Mouse (Mus musculus) forebrain, embryonic 14.5 days (tissue): ENCODE measurements around the gene Cdc42ep4. TPM values are rescaled to one million over a fixed set of nuclear protein-coding genes. Genes with fewer than 3 reads are reported as not detected.
A peak's percentile ranks its signal among the peaks of the same experiment; 100 is the strongest.

Source experiments
- ATAC-seq: fragments of 200-750 bp; cut with Nextera tagmentation; 2 replicates; pipeline ENCODE4 v1.8.0; 2017; ENCODE audit warnings: mild to moderate bottlenecking, moderate library complexity
- DNase-seq: peaks from one replicate; pipeline ENCODE4 v3.0.0-alpha.2; 2015; ENCODE audit warnings: low spot score
- H3K27ac ChIP-seq: fragments of 300-500 bp; sonication (generic); 2 replicates; pipeline ENCODE4 v1.5.1; 2014; ENCODE audit warnings: low read depth, mild to moderate bottlenecking, control low read depth, low read length, moderate library complexity
- H3K27me3 ChIP-seq: fragments of 300-500 bp; sonication (generic); replicated peaks from 2 replicates; pipeline ENCODE4 v1.6.1; 2014; ENCODE audit warnings: low read length, control low read depth, mixed read lengths; ENCODE audit not compliant: control insufficient read depth, insufficient read depth
- H3K36me3 ChIP-seq: fragments of 300-500 bp; sonication (generic); 2 replicates; pipeline ENCODE4 v1.6.1; 2014; ENCODE audit warnings: low read length, control low read depth; ENCODE audit not compliant: control insufficient read depth, insufficient read depth
- H3K4me1 ChIP-seq: fragments of 300-500 bp; sonication (generic); 2 replicates; pipeline ENCODE4 v1.6.1; 2014; ENCODE audit warnings: antibody characterized with exemption, low read length, control low read depth; ENCODE audit not compliant: control insufficient read depth, insufficient read depth
- H3K4me2 ChIP-seq: fragments of 300-500 bp; sonication (generic); 2 replicates; pipeline ENCODE4 v1.6.1; 2014; ENCODE audit warnings: mild to moderate bottlenecking, control low read depth, low read length
- H3K4me3 ChIP-seq: fragments of 300-500 bp; sonication (generic); 2 replicates; pipeline ENCODE4 v1.5.1; 2014; ENCODE audit warnings: low read depth, low read length, control low read depth
- H3K9ac ChIP-seq: fragments of 300-500 bp; sonication (generic); 2 replicates; pipeline ENCODE4 v1.6.1; 2014; ENCODE audit warnings: mild to moderate bottlenecking, low read length, control low read depth, moderate library complexity
- H3K9me3 ChIP-seq: fragments of 300-500 bp; sonication (generic); replicated peaks from 2 replicates; pipeline ENCODE4 v1.6.1; 2016; ENCODE audit warnings: low read length, control low read depth, mixed read lengths; ENCODE audit not compliant: control insufficient read depth
- WGBS: fragments of 180-500 bp; shearing (Covaris S2); extraction: QIAGEN DNeasy Blood & Tissue Kit; methylation state at CpG from one replicate; pipeline ENCODE4 v1.1.7; 2014; 5-methylcytosine and 5-hydroxymethylcytosine counted together
- polyA plus RNA-seq: library from polyadenylated mRNA; unstranded; fragments of >200 nt; fragmentation: Nextera tagmentation; extraction: Ambion mirVana; gene quantifications from 2 replicates; pipeline ENCODE4 v1.2.1, GENCODE M21; 2014

The Cdc42ep4 gene
- polyA plus RNA-seq, 1 experiment from 2014 or later: 52.4 TPM

DNA sequence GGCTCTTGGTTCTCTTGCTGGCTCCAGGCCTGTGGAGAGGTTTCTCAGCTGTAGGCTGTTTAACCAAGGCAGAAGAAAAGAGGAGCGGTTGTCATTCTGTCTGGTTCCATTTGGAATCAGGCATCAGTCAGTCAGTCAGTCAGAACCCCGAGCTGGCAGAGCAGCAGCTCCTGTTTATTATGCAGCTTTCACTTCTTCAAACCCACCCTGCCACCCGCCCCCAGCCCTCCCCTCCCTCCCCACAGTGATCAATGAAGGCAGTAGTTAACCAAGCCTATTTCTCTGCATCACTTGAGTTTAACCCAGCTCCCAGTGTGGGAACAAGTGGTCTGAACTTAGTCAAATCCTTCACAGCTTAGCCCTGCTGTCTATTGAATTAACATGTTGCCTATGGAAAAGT, 59.8 kb downstream of the Cdc42ep4 start:
- DNase-seq (no peak), ATAC-seq (no peak)
- Histone ChIP-seq H3K27me3 (no peaks in the 10 kb centered on the region), H3K36me3 (peaks cover 76% of the 10 kb centered on the region), H3K4me1 (peaks cover 3% of the 10 kb centered on the region; the same call in 1 of the 2 replicates), H3K9me3 (no peaks in the 10 kb centered on the region), H3K4me2 (no peak overlapping the region), H3K9ac (no peak overlapping the region), H3K4me3 (no peak overlapping the region), H3K27ac (no peak overlapping the region)
- WGBS: 79% methylated on average over 3 of the region's 3 CpGs

GRCm38 (mm10) chr11:113691318-113691717, 60.4 kb downstream of the Cdc42ep4 start:
- DNase-seq: no peak
- Histone ChIP-seq H3K27me3 (no peaks in the 10 kb centered on the region), H3K9me3 (no peaks in the 10 kb centered on the region), H3K4me2 (no peak overlapping the region), H3K27ac (no peak overlapping the region), H3K36me3 (peaks cover 71% of the 10 kb centered on the region), H3K4me1 (peaks cover 8% of the 10 kb centered on the region; the same call in 1 of the 2 replicates), H3K4me3 (no peak overlapping the region), H3K9ac (no peak overlapping the region)
- WGBS: 89% methylated on average over 5 of the region's 5 CpGs
- ATAC-seq: no peak

GRCm38 (mm10) chr11:113690506-113690905, 61.2 kb downstream of the Cdc42ep4 start:
- Histone ChIP-seq H3K27ac (no peak overlapping the region), H3K4me2 (no peak overlapping the region), H3K9me3 (no peaks in the 10 kb centered on the region), H3K9ac (no peak overlapping the region), H3K27me3 (no peaks in the 10 kb centered on the region), H3K4me3 (no peak overlapping the region), H3K4me1 (peaks cover 9% of the 10 kb centered on the region; the same call in 1 of the 2 replicates), H3K36me3 (peaks cover 64% of the 10 kb centered on the region)
- no peak for ATAC-seq
- WGBS: 90% methylated on average over 12 of the region's 12 CpGs
- no peak for DNase-seq

- no peak for ATAC-seq
- DNase-seq: peak; percentile 63
- Histone ChIP-seq H3K9ac (no peak overlapping the region; the same call in 1 of the 2 replicates), H3K4me1 (peaks cover 22% of the 10 kb centered on the region), H3K9me3 (no peaks in the 10 kb centered on the region), H3K27me3 (no peaks in the 10 kb centered on the region), H3K27ac (0 out of 2 replicates have a peak overlapping the region, but pooled peaks have one; percentile 1), H3K4me3 (no peak overlapping the region), H3K4me2 (0 out of 2 replicates have a peak overlapping the region, but pooled peaks have one; percentile 13), H3K36me3 (peaks cover 32% of the 10 kb centered on the region)
- WGBS: 41% methylated on average over 2 of the region's 2 CpGs
Observed at GRCm38 (mm10) chr11:113687031-113687430, 64.7 kb downstream of the Cdc42ep4 start.

DNA sequence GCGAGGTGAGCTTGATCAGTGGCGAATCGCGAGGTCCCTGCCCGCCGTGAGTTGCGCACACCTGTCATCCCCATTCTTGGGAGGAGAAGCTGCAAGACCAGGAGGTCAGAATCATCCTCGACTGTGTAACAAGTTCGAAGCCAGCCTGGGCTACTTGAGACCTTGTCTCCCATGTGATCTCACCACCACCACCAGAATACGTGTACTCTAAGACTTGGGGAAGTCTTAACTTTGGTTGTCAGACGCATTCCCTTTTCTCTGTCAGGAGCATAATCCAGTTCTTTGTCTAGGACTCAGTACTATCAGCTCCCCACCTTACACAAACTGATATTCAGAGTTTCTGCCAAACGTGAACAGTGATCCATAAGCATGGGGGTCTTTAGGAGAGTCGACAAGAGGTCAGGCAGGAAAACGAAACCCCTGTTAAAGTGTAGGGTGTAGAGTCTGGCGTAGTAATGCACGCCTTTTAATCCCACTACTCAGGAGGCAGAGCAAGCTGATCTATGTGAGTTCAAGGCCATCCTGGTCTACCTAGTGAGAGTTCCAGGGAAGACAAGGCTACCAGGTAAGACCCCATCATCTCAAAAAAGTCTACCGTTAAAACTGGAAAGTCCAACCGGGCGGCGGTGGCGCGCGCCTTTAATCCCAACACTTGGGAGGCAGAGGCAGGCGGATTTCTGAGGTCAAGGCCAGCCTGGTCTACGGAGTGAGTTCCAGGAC, 66.8 kb downstream of the Cdc42ep4 start:
- Histone ChIP-seq H3K4me1 (peaks cover 23% of the 10 kb centered on the region), H3K27ac (peak overlapping the region; percentile 93), H3K9me3 (no peaks in the 10 kb centered on the region), H3K27me3 (no peaks in the 10 kb centered on the region), H3K36me3 (peaks cover 19% of the 10 kb centered on the region), H3K4me3 (peak overlapping the region; percentile 95), H3K9ac (peak overlapping the region; percentile 89), H3K4me2 (peak overlapping the region; percentile 74)
- DNase-seq: no peak
- 44% methylated on average over 25 of the region's 25 CpGs for WGBS
- no peak for ATAC-seq

DNA sequence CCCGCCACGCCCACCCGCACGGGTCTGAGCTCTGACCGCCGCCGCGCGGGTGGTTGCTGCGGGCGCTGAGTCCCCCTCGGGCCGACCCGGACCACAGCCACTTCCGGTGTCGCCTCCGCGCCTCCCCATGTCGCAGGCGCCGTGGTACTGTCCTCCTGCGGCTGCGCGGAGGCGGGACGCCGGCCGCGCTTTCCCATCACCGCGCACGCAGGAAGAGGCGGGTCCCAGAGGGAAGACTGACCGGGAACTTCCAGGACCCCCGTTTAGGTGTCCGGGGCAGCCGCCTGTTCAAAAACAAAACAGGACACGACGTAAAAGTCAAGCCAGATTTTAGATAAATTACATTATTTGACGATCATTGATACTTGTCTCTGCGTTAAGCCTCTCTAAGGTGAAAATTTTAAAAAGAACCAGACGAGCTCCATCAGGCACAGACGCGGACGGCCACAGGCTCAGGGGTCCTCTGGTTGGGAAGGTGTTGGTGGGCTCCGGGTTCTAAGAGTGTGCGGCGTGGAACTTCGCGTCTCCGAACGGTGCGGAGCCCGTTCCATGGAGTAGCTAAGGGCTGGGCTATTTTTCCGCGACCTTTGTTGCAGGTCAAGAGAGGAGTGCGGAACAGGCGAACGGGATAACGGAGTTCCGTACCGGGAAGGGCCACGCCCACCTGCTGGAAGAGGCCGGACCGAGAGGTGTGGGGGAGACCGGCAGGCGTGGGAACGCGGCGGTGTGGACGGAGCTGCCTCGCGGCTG, 67.5 kb downstream of the Cdc42ep4 start, which contains the start of the genes Fam104a and D11Wsu47e:
Gene Fam104a, minus strand, starts transcription at position 199 of the 750 bp plus-strand sequence.
Gene D11Wsu47e, plus strand, starts transcription at position 456 of the 750 bp plus-strand sequence.
- Histone ChIP-seq H3K9ac (peak within 1 kb of the TSS; percentile 89), H3K4me3 (peak within 1 kb of the TSS; percentile 95), H3K27ac (peak within 1 kb of the TSS; percentile 93), H3K4me1 (peaks cover 23% of the 10 kb centered on the region), H3K9me3 (no peaks in the 10 kb centered on the region), H3K36me3 (peaks cover 11% of the 10 kb centered on the region), H3K4me2 (peak within 1 kb of the TSS; percentile 95), H3K27me3 (no peaks in the 10 kb centered on the region)
- peak; percentile 97 for ATAC-seq
- DNase-seq: peak; percentile 98
- under 1% methylated on average over 70 of the region's 73 CpGs for WGBS

DNA sequence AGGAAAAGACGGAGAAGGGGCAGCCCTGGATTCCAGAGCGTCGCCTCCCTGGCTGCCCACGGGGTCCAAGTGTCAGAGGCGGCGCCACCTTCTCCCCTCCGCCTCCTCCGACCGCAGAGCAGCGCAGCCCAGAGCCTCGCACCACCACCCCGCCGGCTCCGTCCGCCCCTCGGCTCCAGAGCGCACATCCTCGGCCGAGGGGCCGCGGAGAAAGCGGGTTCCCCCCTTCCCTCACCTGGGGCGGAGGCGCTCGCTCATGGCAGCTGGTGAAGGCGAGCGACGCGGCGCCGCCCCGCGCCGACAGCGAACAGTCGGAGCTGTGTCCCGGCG, 68.1 kb downstream of the Cdc42ep4 start:
- H3K9me3 ChIP-seq: no peaks in the 10 kb centered on the region
- DNase-seq (no peak), ATAC-seq (no peak)
- H3K27me3 ChIP-seq: no peaks in the 10 kb centered on the region
- 0% methylated on average over 23 of the region's 38 CpGs for WGBS
- H3K27ac ChIP-seq: peak overlapping the region; percentile 93
- peaks cover 23% of the 10 kb centered on the region for H3K4me1 ChIP-seq
- H3K9ac ChIP-seq: peak overlapping the region; percentile 89
- peak overlapping the region; percentile 95 for H3K4me2 ChIP-seq
- peak overlapping the region; percentile 95 for H3K4me3 ChIP-seq
- H3K36me3 ChIP-seq: peaks cover 6% of the 10 kb centered on the region

- peak; percentile 25 for ATAC-seq
- Histone ChIP-seq H3K9me3 (no peaks in the 10 kb centered on the region), H3K27me3 (no peaks in the 10 kb centered on the region), H3K27ac (peak overlapping the region; percentile 93), H3K4me3 (peak overlapping the region; percentile 95), H3K4me2 (peak overlapping the region; percentile 95), H3K4me1 (peaks cover 23% of the 10 kb centered on the region), H3K36me3 (peaks cover under 1% of the 10 kb centered on the region), H3K9ac (peak overlapping the region; percentile 89)
- WGBS: 2% methylated on average over 38 of the region's 38 CpGs
- DNase-seq: peak; percentile 29
Observed at GRCm38 (mm10) chr11:113682897-113683626, 68.6 kb downstream of the Cdc42ep4 start.
